Mouse (Mus musculus) kidney, embryonic 14.5 days (tissue): ENCODE measurements around the gene Pdgfc. TPM values are rescaled to one million over a fixed set of nuclear protein-coding genes. Genes with fewer than 3 reads are reported as not detected.

Experiments
- ATAC-seq: fragments of 200-750 bp; cut with Nextera tagmentation; 2 replicates; pipeline ENCODE4 v1.8.0; 2017; ENCODE audit warnings: moderate number of reproducible peaks, mild to moderate bottlenecking, moderate TSS enrichment, moderate library complexity; ENCODE audit not compliant: low FRiP score, low TSS enrichment
- H3K27ac ChIP-seq: fragments of 300-500 bp; sonication (generic); 2 replicates; pipeline ENCODE4 v1.5.1; 2014; ENCODE audit warnings: low read depth, mild to moderate bottlenecking, low read length, moderate library complexity, mixed read lengths
- H3K27me3 ChIP-seq: fragments of 300-500 bp; sonication (generic); 2 replicates; pipeline ENCODE4 v1.6.1; 2014; ENCODE audit warnings: mild to moderate bottlenecking, low read length; ENCODE audit not compliant: control insufficient read depth, insufficient read depth
- H3K36me3 ChIP-seq: fragments of 300-500 bp; sonication (generic); 2 replicates; pipeline ENCODE4 v1.6.1; 2014; ENCODE audit warnings: low read length, mixed read lengths; ENCODE audit not compliant: control insufficient read depth, insufficient read depth
- H3K4me1 ChIP-seq: fragments of 300-500 bp; sonication (generic); 2 replicates; pipeline ENCODE4 v1.6.1; 2014; ENCODE audit warnings: low read length, mixed read lengths; ENCODE audit not compliant: control insufficient read depth, insufficient read depth
- H3K4me2 ChIP-seq: fragments of 300-500 bp; sonication (generic); replicated peaks from 2 replicates; pipeline ENCODE4 v1.6.1; 2014; ENCODE audit warnings: low read depth, mild to moderate bottlenecking, low read length
- H3K4me3 ChIP-seq: fragments of 300-500 bp; sonication (generic); 2 replicates; pipeline ENCODE4 v1.5.1; 2014; ENCODE audit warnings: mild to moderate bottlenecking, low read length
- H3K9ac ChIP-seq: fragments of 300-500 bp; sonication (generic); 2 replicates; pipeline ENCODE4 v1.6.1; 2014; ENCODE audit warnings: low read depth, mild to moderate bottlenecking, low read length, moderate library complexity
- H3K9me3 ChIP-seq: fragments of 300-500 bp; sonication (generic); 2 replicates; pipeline ENCODE4 v1.6.1; 2016; ENCODE audit warnings: low read length; ENCODE audit not compliant: control insufficient read depth
- WGBS: fragments of 180-500 bp; shearing (Covaris S2); extraction: QIAGEN DNeasy Blood & Tissue Kit; methylation state at CpG from one replicate; pipeline ENCODE4 v1.1.7; 2014; 5-methylcytosine and 5-hydroxymethylcytosine counted together
- polyA plus RNA-seq: library from polyadenylated mRNA; unstranded; fragments of >200 nt; fragmentation: Nextera tagmentation; extraction: Ambion mirVana; gene quantifications from 2 replicates; pipeline ENCODE4 v1.2.1, GENCODE M21; 2014

Gene Pdgfc
- polyA plus RNA-seq, 1 experiment from 2014 or later: 37.8 TPM

DNA sequence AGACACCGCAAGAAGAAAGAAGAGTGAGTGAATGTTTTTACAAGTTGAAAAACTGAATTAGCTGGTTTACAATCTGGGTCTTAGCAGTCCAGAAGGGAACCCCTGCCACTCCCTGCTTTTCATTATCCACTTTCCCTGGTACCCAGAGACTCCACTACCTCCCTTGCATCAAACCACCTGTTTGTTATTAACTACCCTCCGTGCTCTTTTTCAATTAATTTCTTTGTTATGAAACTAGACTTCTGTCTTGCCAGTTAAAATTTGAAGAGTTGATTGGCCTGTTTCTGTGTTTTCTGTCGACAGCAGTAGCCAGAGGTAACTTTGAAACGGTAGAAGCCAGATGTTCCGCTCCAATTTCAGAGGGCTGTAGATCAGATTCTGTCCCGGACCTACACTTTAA is 207.4 kb downstream of the Pdgfc start:
- Histone ChIP-seq H3K9ac (no peak overlapping the region), H3K4me2 (no peak overlapping the region), H3K27ac (peak overlapping the region; percentile 61; the same call in 1 of the 2 replicates), H3K27me3 (no peaks in the 10 kb centered on the region), H3K4me1 (no peaks in the 10 kb centered on the region), H3K9me3 (no peaks in the 10 kb centered on the region), H3K4me3 (no peak overlapping the region), H3K36me3 (no peaks in the 10 kb centered on the region)
- ATAC-seq: no peak
- WGBS: 57% methylated on average over 6 of the region's 6 CpGs

DNA sequence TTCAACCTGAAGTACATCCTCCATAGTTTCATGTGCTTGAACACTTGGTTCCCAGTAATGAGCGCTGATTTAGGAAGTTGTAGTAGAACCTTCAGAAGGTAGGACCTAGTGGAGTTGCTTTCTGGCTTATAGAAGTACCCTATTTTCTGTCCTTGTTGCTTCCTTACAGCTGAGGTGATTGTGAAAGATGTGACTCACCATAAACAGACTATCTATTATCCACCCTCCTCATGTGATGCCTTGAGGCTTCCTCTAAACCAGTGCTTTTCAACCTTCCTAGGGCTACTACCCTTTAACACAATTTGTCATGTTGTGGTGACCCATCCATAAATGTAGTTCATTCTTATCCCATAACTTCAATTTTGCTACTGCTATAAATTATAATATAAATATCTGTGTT is 226.6 kb downstream of the Pdgfc start:
- H3K4me1 ChIP-seq: no peaks in the 10 kb centered on the region
- no peaks in the 10 kb centered on the region for H3K9me3 ChIP-seq
- 100% methylated on average over 1 of the region's 1 CpGs for WGBS
- H3K27me3 ChIP-seq: no peaks in the 10 kb centered on the region
- no peaks in the 10 kb centered on the region for H3K36me3 ChIP-seq
- no peak overlapping the region for H3K4me2 ChIP-seq
- no peak for ATAC-seq
- H3K27ac ChIP-seq: no peak overlapping the region
- H3K9ac ChIP-seq: no peak overlapping the region
- no peak overlapping the region for H3K4me3 ChIP-seq

Other genes with a start within 250 kb of the Pdgfc start
- 0.87 and 1.0 TPM in 2 replicates for gene Gria2, start 233.6 kb upstream of the Pdgfc start, polyA plus RNA-seq
- 8.9 and 9.4 TPM in 2 replicates for gene Glrb, start 122.8 kb upstream of the Pdgfc start, polyA plus RNA-seq